Mouse (Mus musculus) urinary bladder, postnatal 25 days (tissue): ENCODE data around the gene Psmd13.

Experiments
- DNase-seq: peaks from one replicate; pipeline ENCODE4 v3.0.0; 2022; ENCODE audit warnings: low spot score

Psmd13 gene

DNA sequence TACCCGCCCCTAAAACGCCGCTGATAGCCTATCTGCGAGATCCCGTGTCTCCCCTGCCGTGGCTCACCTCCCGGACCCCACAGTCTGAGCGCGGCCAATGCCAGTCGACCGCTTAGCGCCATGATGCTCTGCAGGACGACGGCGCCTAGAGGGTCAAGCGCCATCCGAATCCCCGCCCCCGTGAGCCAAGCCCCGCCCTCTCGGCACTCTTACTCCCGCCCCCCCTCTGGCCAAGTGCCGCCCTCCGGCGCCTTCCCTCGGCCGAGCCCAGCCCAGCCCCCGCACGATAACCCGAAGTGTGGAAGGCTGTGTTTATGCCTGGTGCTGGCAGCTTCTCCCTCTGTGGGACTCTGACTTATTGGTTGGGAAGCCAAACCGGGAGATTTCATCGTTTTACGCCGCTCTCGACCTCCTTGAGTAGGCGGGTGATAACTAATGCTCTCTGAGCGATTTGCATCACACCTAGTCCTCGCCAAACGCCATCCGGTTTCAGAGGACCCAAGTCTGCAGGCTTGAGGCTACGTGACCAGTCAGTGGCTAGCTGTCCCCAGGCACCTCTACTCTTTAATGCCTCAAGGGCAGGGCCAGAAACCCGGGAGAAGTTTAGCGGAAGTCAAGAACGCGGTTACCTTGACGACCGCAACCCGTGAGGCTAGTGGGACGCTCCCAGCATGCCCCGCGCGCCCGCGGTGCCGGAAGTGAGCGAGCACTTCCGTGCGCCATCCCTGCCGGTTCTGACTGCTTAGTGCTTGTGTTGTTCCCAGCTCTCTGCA, at the start of gene Psmd13, which contains the start of gene Sirt3:
Gene Psmd13, plus strand, starts transcription at position 273 of the 773 bp plus-strand sequence.
Gene Sirt3, minus strand, starts transcription at position 614 of the 773 bp plus-strand sequence.
- DNase-seq = peak; percentile 93

GRCm38 (mm10) chr7:140833341-140833740, 48.4 kb upstream of the Psmd13 start:
- peak; percentile 2 for DNase-seq

GRCm38 (mm10) chr7:140834968-140835757, 46.6 kb upstream of the Psmd13 start, which contains the start of gene Urah:
Gene Urah (plus strand): TSS chr7:140835018.
- DNase-seq = peak; percentile 44

GRCm38 (mm10) chr7:140835758-140836087, 46.0 kb upstream of the Psmd13 start:
- DNase-seq = no peak

DNA sequence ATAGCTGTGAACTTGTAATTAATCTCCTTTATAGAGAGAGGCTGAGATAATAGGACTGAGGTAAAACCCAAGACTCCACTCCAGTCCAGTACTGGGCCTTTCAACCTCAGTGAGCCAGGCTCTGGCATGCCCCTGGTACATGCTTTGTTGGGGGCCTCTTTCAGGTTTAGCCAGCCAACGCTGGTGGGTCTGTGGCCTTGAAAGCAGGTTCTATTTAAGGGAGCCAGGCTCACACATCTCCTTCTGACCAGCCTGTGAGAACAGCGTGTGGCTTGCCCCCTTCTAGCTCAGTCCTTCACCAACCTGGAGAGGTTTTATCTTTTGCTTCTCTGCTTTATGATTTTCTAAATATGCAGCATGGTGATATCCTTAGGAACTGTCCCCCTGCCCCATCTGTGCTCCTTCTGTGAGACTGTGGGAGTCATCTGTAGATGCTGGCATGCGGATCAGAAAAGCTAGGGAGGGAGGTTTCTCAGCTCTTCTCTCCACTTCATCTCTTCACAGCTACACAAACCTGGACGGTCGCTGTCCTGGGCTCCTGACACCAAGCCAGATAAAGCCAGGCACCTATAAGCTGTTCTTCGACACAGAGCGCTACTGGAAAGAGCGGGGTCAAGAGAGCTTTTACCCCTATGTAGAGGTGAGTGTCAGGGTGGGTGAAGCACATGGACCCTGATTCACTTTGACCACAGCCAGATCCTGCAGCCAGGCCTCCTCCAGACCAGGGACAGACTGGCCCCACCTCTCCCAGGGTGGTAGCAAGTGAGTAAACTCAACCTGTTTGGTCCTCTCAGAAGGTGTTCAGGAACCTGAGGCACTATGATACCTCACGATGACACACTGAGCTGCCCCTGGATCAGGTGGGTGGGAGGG, 45.3 kb upstream of the Psmd13 start:
- DNase-seq = no peak

- no peak for DNase-seq
Observed at GRCm38 (mm10) chr7:140839556-140839955, 42.2 kb upstream of the Psmd13 start.

DNA sequence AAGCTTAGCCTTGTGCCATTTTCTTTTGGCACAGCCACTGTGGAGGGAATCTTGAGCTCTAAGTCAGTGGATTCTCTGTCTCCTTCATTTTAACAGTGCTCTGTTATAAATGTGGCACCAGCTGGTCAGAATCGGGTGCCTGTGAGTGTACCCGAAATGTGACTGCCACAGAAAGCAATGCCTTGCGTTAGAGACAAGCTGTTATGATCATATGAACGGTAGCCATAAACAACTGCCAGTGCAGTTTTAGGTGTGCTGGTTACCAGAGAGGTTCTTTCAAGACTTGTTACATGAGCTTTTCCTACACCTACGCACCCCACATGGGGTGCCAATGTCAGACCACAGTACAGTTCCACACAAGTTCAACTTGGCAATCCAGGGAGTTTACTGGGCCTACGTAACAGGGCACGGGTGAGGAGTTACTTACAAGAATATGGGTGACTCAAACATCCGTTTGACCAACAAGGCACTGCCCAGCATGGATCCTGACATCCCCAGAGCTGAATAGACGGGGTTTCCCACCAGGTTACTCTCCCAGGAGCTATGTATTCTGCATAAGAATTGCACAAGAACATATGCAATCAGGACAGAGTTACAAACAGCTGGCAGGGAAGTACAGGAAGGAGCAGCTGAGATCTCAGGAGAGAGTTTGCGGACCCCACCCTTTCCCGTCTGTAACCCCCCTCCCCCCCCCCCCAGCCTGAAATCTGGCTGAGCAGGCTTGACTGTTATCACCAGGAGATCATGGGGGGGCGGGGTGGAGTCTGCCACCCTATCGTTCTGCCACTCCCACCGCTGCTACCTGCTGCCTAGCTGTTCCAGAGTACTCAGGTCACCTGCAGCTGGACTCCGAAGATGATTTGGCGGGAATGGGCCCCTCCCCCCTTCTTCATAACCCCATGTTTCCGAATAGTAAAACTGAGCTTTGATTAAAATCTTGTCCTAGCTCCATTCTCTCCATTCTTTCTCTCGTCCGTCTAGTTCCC, 40.7 kb upstream of the Psmd13 start:
- DNase-seq = no peak

GRCm38 (mm10) chr7:140843806-140844205, 38.0 kb upstream of the Psmd13 start:
- DNase-seq = no peak

- DNase-seq = peak; percentile 95
Observed at GRCm38 (mm10) chr7:140844905-140845665, 36.7 kb upstream of the Psmd13 start, which contains the start of gene Scgb1c1. Gene Scgb1c1 (plus strand): TSS chr7:140845547.

- DNase-seq = no peak
Observed at GRCm38 (mm10) chr7:140845683-140846082, 36.1 kb upstream of the Psmd13 start.

DNA sequence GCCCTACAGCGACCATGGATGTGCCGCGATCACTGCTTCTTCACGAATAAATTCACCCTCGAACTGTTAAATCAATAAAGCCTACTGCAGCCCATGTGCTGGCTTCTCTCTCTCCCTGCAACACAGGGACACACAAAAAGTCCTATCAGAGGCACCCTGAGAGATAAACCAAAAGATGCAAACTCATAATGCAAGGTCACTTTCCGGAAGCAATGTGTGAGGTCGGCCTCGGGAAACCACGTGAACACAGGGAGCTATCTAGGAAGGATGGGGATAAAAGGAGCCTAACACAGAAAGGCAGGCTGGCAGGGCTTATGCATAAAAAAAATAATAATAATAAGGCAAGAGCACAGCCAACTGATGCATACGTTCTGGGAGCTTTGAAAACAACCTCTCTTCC, 35.1 kb upstream of the Psmd13 start:
- DNase-seq = no peak

GRCm38 (mm10) chr7:140847755-140848580, 33.8 kb upstream of the Psmd13 start, which contains the start of gene Odf3:
Gene Odf3 (plus strand): TSS chr7:140847805.
- DNase-seq = no peak

DNA sequence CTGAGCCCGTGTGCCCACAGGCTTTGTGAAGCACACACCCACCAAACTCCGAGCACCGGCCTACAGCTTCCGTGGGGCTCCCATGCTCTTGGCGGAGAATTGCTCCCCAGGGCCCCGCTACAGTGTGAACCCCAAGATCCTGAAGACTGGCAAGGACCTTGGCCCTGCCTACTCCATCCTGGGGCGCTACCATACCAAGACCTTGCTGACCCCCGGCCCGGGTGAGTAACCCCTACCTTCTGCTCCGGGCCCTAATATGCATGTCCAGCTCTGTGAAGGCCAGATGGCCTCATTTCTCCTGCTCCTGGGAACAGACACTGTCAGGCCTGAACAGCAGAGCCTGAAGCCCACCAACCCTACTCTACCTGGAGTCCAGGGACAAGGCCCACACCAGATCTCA, 33.2 kb upstream of the Psmd13 start:
- DNase-seq = no peak

DNA sequence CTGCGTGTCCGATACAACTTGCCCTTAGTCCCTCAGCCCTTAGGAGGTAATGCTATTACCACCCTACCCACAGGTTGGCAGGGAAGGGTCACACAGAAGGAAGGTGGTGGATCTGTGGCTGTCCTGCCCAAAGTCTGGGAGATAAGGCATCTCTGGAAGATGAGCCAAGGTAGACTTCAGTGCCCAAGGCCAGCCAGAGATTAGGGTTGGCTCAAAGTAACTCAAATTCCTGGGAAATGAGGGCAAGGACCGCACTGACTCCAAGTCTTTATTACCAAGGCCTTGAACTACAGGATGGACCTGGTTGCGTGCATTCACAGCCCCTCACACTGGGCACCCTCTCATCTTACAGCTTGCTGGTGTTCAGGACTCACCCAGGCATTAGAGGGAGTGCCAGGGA, 29.9 kb upstream of the Psmd13 start:
- no peak for DNase-seq

- no peak for DNase-seq
Observed at GRCm38 (mm10) chr7:140853386-140853785, 28.4 kb upstream of the Psmd13 start.

- DNase-seq = no peak
Observed at GRCm38 (mm10) chr7:140854483-140854882, 27.3 kb upstream of the Psmd13 start.

DNA sequence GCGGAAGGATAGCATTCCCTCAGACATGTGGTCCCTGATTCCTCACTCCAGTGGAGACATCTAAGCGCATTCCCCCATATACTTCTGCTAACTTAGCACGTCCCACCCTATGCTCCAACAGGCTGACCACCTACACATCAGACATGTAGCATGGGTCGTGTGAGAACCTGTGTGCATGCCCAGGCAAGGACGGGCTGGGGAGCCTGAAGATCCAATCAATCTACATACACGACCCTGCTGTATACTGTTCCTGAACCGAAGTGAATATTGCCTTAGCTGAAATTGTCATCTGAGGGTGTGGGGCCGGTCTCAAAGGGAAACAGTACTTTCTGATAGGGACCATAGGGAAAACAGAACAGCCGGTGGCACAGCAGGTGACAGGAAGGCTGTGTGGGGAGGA, 26.6 kb upstream of the Psmd13 start:
- DNase-seq = no peak

GRCm38 (mm10) chr7:140855860-140856784, 25.6 kb upstream of the Psmd13 start, which contains the start of gene Gm45785:
Gene Gm45785 (minus strand): TSS chr7:140856331.
- DNase-seq = peak; percentile 68
